Mouse (Mus musculus) thymus, adult 2 months (tissue): ENCODE results near the gene Cstb.

Experiments used
- CTCF ChIP-seq: fragments of 200-500 bp; IDR thresholded peaks from 2 replicates; pipeline ENCODE4 v1.5.1; 2012; ENCODE audit warnings: mild to moderate bottlenecking, control low read depth, low read length, moderate library complexity, borderline replicate concordance; ENCODE audit not compliant: control insufficient read depth, poor library complexity, insufficient read depth; ENCODE audit errors: extremely low read depth
- POLR2A ChIP-seq: fragments of 200-500 bp; IDR thresholded peaks from 2 replicates; pipeline ENCODE4 v1.6.1; 2012; ENCODE audit warnings: mild to moderate bottlenecking, low read length, control low read depth, moderate library complexity; ENCODE audit not compliant: control insufficient read depth, poor library complexity, insufficient read depth; ENCODE audit errors: extremely low read depth

GRCm38 (mm10) chr10:78463769-78464167 lies 38.3 kb downstream of the Cstb start:
- TF ChIP-seq CTCF, result no peak
- no peak for TF ChIP-seq POLR2A
